ENCODE assay signal across 8 mouse cellular contexts in the genomic region with DNA sequence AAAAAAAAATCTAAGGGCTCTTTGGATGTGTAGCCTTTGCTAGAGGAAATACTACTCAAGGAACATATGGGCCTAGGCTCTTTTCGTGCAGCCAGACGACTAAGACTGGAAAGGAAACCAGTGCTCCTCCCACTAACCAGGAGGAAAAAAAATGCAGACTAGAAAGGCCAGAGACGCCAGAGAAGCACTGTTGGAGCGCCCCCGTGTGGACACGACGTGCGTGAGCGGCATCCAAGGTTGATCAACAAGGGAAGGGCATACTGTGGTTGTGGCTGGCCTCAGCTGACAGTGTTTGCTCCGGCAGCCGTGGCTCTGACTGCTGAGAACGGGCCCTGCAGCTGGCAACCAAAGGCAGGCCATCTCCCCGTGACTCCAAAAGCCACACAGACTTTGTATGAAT. TPM values are rescaled to one million over a fixed set of nuclear protein-coding genes. Genes with fewer than 3 reads are reported as not detected.
DNase-seq lines count a peak whose midpoint lies in the region.

No protein-coding gene starts in this region.

- intact Hi-C loops in gastrocnemius, postnatal 14 days (cut with DNase I; ENCODE audit: low total_unique reads) = no loop called here

- H3K27me3 ChIP-seq in megakaryocyte, embryonic 14.5 days (replicated peaks) = peaks cover 28% of the 10 kb centered on the region

- H3K36me3 ChIP-seq in megakaryocyte, embryonic 14.5 days (replicated peaks; ENCODE audit: low read length) = no peaks in the 10 kb centered on the region

- H3K4me1 ChIP-seq in megakaryocyte, embryonic 14.5 days = peaks cover 11% of the 10 kb centered on the region

- DNase-seq in adrenal gland, adult (ENCODE audit: inconsistent age in 2 of 2, low spot score in 1 of 2) = peak; percentile 94 to 98
- peak; percentile 98 for DNase-seq in embryo, embryonic 10 days (ENCODE audit: low spot score)
- DNase-seq in gastrocnemius, postnatal 14 days = peak; percentile 95
- DNase-seq in induced T-regulatory cell, adult 2 months (ENCODE audit: low read depth) = peak; percentile 89
- DNase-seq in left cerebral cortex, adult 8-10 months (ENCODE audit: low spot score in 2 of 2) = peak; percentile 92 to 93
- DNase-seq in right cerebral cortex, adult 2 months (ENCODE audit: low spot score in 2 of 2) = peak; percentile 99
- peak; percentile 93 for DNase-seq in urinary bladder, postnatal 10 days (ENCODE audit: low spot score)

- H3K9me3 ChIP-seq in megakaryocyte, embryonic 14.5 days = no peaks in the 10 kb centered on the region

- H3K4me3 ChIP-seq in megakaryocyte, embryonic 14.5 days (replicated peaks) = peak overlapping the region; percentile 65

RNA-seq across cellular contexts. Expression of a gene that starts 30.8 kb away (rescaled TPM):
- under 1 TPM; 0.29 to 0.51 TPM for total RNA-seq in gastrocnemius, postnatal 14 days (2021)
- under 1 TPM; 0.18 to 0.48 (median 0.29) TPM for total RNA-seq in left cerebral cortex, adult 8-10 months (2022)
- not detected in 2 replicates for polyA plus RNA-seq in megakaryocyte, embryonic 14.5 days (2012; ENCODE audit: insufficient read depth, low replicate concordance)

RNA-seq across cellular contexts. Expression of a gene that starts 42.8 kb away (rescaled TPM):
- total RNA-seq in gastrocnemius, postnatal 14 days (2021) = not detected
- total RNA-seq in left cerebral cortex, adult 8-10 months (2022) = under 1 TPM in 2 of 4 experiments, not detected in 2; 0.26 to 0.71 TPM
- polyA plus RNA-seq in megakaryocyte, embryonic 14.5 days (2012; ENCODE audit: insufficient read depth, low replicate concordance) = not detected in 2 replicates

Comparison
In these comparisons a context has a peak if more than half of its experiments do, and no peak if none do; other contexts are left out.
1. Peak in every context shown above with its lines: DNase-seq and H3K4me3 ChIP-seq.